Mouse (Mus musculus): ENCODE measurements around the gene Ddx49. TPM values are rescaled to one million over a fixed set of nuclear protein-coding genes. Genes with fewer than 3 reads are reported as not detected.
A peak's percentile ranks its signal among the peaks of the same experiment; 100 is the strongest.

Gene Ddx49
- polyA plus RNA-seq, 1 experiment from 2014 or later: 58.1 TPM

GRCm38 (mm10) chr8:70332070-70332877 is 30.0 kb upstream of the Ddx49 start:
- H3K27ac ChIP-seq (replicated peaks): peak overlapping the region; percentile 79
- DNase-seq (ENCODE audit: low spot score): peak; percentile 88
- H3K36me3 ChIP-seq (replicated peaks): peaks cover 80% of the 10 kb centered on the region
- peaks cover 34% of the 10 kb centered on the region for H3K4me1 ChIP-seq
- H3K27me3 ChIP-seq (replicated peaks; ENCODE audit: low read depth, poor library complexity, severe bottlenecking): peaks cover 28% of the 10 kb centered on the region
- 0 out of 2 replicates have a peak, but pooled peaks cover 5% of the 10 kb centered on the region for H3K9me3 ChIP-seq
- 23% methylated on average over 41 of the region's 41 CpGs for WGBS
- peak overlapping the region; percentile 33 for H3K4me3 ChIP-seq

- H3K27ac ChIP-seq (replicated peaks): peak overlapping the region; percentile 79; the same call in 1 of the 2 replicates
- peaks cover 34% of the 10 kb centered on the region for H3K4me1 ChIP-seq
- DNase-seq (ENCODE audit: low spot score): peak; percentile 45
- 0 out of 2 replicates have a peak, but pooled peaks cover 5% of the 10 kb centered on the region for H3K9me3 ChIP-seq
- H3K36me3 ChIP-seq (replicated peaks): peaks cover 74% of the 10 kb centered on the region
- peaks cover 28% of the 10 kb centered on the region for H3K27me3 ChIP-seq (replicated peaks; ENCODE audit: low read depth, poor library complexity, severe bottlenecking)
- no peak overlapping the region for H3K4me3 ChIP-seq
- 62% methylated on average over 19 of the region's 19 CpGs for WGBS
Observed at GRCm38 (mm10) chr8:70331526-70331925, 29.2 kb upstream of the Ddx49 start.

- peak overlapping the region; percentile 79 for H3K27ac ChIP-seq (replicated peaks)
- WGBS: 27% methylated on average over 53 of the region's 53 CpGs
- peaks cover 68% of the 10 kb centered on the region for H3K36me3 ChIP-seq (replicated peaks)
- peaks cover 28% of the 10 kb centered on the region for H3K27me3 ChIP-seq (replicated peaks; ENCODE audit: low read depth, poor library complexity, severe bottlenecking)
- DNase-seq (ENCODE audit: low spot score): peak; percentile 86
- peaks cover 34% of the 10 kb centered on the region for H3K4me1 ChIP-seq
- H3K9me3 ChIP-seq: 0 out of 2 replicates have a peak, but pooled peaks cover 5% of the 10 kb centered on the region
- H3K4me3 ChIP-seq: peak overlapping the region; percentile 47
Observed at GRCm38 (mm10) chr8:70330741-70331364, 28.6 kb upstream of the Ddx49 start.

- no peak for DNase-seq (ENCODE audit: low spot score)
- WGBS: 4% methylated on average over 45 of the region's 45 CpGs
- peak overlapping the region; percentile 79 for H3K27ac ChIP-seq (replicated peaks)
- peaks cover 60% of the 10 kb centered on the region for H3K36me3 ChIP-seq (replicated peaks)
- 0 out of 2 replicates have a peak, but pooled peaks cover 5% of the 10 kb centered on the region for H3K9me3 ChIP-seq
- peak overlapping the region; percentile 47 for H3K4me3 ChIP-seq
- H3K4me1 ChIP-seq: peaks cover 34% of the 10 kb centered on the region
- H3K27me3 ChIP-seq (replicated peaks; ENCODE audit: low read depth, poor library complexity, severe bottlenecking): peaks cover 28% of the 10 kb centered on the region
Observed at GRCm38 (mm10) chr8:70329835-70330740, 27.8 kb upstream of the Ddx49 start.

- WGBS: 25% methylated on average over 14 of the region's 14 CpGs
- DNase-seq (ENCODE audit: low spot score): peak; percentile 60
- H3K4me1 ChIP-seq: peaks cover 34% of the 10 kb centered on the region
- 0 out of 2 replicates have a peak, but pooled peaks cover 5% of the 10 kb centered on the region for H3K9me3 ChIP-seq
- H3K27me3 ChIP-seq (replicated peaks; ENCODE audit: low read depth, poor library complexity, severe bottlenecking): peaks cover 28% of the 10 kb centered on the region
- peak within 1 kb of the TSS; percentile 47 for H3K4me3 ChIP-seq
- H3K27ac ChIP-seq (replicated peaks): peak within 1 kb of the TSS; percentile 79
- H3K36me3 ChIP-seq (replicated peaks): peaks cover 52% of the 10 kb centered on the region
Observed at GRCm38 (mm10) chr8:70329124-70329834, 27.0 kb upstream of the Ddx49 start, which contains the start of gene Gdf1. Gene Gdf1, plus strand, starts transcription at chr8:70329817.

- H3K36me3 ChIP-seq (replicated peaks): peaks cover 34% of the 10 kb centered on the region
- 0 out of 2 replicates have a peak, but pooled peaks cover 5% of the 10 kb centered on the region for H3K9me3 ChIP-seq
- no peak overlapping the region for H3K4me3 ChIP-seq
- H3K27ac ChIP-seq (replicated peaks): no peak overlapping the region
- H3K27me3 ChIP-seq (replicated peaks; ENCODE audit: low read depth, poor library complexity, severe bottlenecking): peaks cover 28% of the 10 kb centered on the region
- H3K4me1 ChIP-seq: peaks cover 36% of the 10 kb centered on the region
- no peak for DNase-seq (ENCODE audit: low spot score)
- WGBS: 92% methylated on average over 6 of the region's 6 CpGs
Observed at GRCm38 (mm10) chr8:70327512-70327911, 25.2 kb upstream of the Ddx49 start.

- no peaks in the 10 kb centered on the region for H3K27me3 ChIP-seq (replicated peaks; ENCODE audit: low read depth, poor library complexity, severe bottlenecking)
- H3K27ac ChIP-seq (replicated peaks): no peak overlapping the region
Observed at GRCm38 (mm10) chr8:70323716-70324115, 21.4 kb upstream of the Ddx49 start.

GRCm38 (mm10) chr8:70317872-70318271 is 15.6 kb upstream of the Ddx49 start:
- Histone ChIP-seq H3K27ac (replicated peaks) (peak overlapping the region; percentile 81), H3K27me3 (replicated peaks; ENCODE audit: low read depth, poor library complexity, severe bottlenecking) (peaks cover 18% of the 10 kb centered on the region; the same call in 1 of the 2 replicates), H3K4me3 (peak overlapping the region; percentile 70; the same call in 1 of the 2 replicates), H3K9me3 (no peaks in the 10 kb centered on the region), H3K4me1 (peaks cover 33% of the 10 kb centered on the region), H3K36me3 (replicated peaks) (peaks cover 10% of the 10 kb centered on the region)
- no peak for DNase-seq (ENCODE audit: low spot score)
- 85% methylated on average over 5 of the region's 5 CpGs for WGBS

More at GRCm38 (mm10) chr8:70323716-70324115, 21.4 kb upstream of the Ddx49 start:
- WGBS: 91% methylated on average over 3 of the region's 3 CpGs
- Histone ChIP-seq H3K4me3 (no peak overlapping the region), H3K36me3 (replicated peaks) (peaks cover 12% of the 10 kb centered on the region; the same call in 1 of the 2 replicates), H3K9me3 (0 out of 2 replicates have a peak, but pooled peaks cover 5% of the 10 kb centered on the region), H3K4me1 (peaks cover 3% of the 10 kb centered on the region; the same call in 1 of the 2 replicates)
- DNase-seq (ENCODE audit: low spot score): no peak

- Histone ChIP-seq H3K36me3 (replicated peaks) (peaks cover 20% of the 10 kb centered on the region), H3K9me3 (no peaks in the 10 kb centered on the region), H3K27ac (replicated peaks) (peak overlapping the region; percentile 81), H3K4me1 (peaks cover 33% of the 10 kb centered on the region), H3K4me3 (peak overlapping the region; percentile 70), H3K27me3 (replicated peaks; ENCODE audit: low read depth, poor library complexity, severe bottlenecking) (peaks cover 18% of the 10 kb centered on the region; the same call in 1 of the 2 replicates)
- DNase-seq (ENCODE audit: low spot score): peak; percentile 88
- 11% methylated on average over 15 of the region's 15 CpGs for WGBS
Observed at GRCm38 (mm10) chr8:70316511-70317504, 14.5 kb upstream of the Ddx49 start.

GRCm38 (mm10) chr8:70315624-70316510 is 13.6 kb upstream of the Ddx49 start, which contains the start of gene Cers1:
Gene Cers1, plus strand, starts transcription at chr8:70315775.
- Histone ChIP-seq H3K36me3 (replicated peaks) (peaks cover 30% of the 10 kb centered on the region), H3K27me3 (replicated peaks; ENCODE audit: low read depth, poor library complexity, severe bottlenecking) (peaks cover 18% of the 10 kb centered on the region; the same call in 1 of the 2 replicates), H3K27ac (replicated peaks) (peak within 1 kb of the TSS; percentile 81), H3K4me3 (peak within 1 kb of the TSS; percentile 70), H3K9me3 (no peaks in the 10 kb centered on the region), H3K4me1 (peaks cover 33% of the 10 kb centered on the region)
- 2% methylated on average over 66 of the region's 66 CpGs for WGBS
- DNase-seq (ENCODE audit: low spot score): peak; percentile 87

Data from embryonic facial prominence, embryonic 10.5 days (tissue).